ENCODE assay signal across 14 mouse cellular contexts in the genomic region with DNA sequence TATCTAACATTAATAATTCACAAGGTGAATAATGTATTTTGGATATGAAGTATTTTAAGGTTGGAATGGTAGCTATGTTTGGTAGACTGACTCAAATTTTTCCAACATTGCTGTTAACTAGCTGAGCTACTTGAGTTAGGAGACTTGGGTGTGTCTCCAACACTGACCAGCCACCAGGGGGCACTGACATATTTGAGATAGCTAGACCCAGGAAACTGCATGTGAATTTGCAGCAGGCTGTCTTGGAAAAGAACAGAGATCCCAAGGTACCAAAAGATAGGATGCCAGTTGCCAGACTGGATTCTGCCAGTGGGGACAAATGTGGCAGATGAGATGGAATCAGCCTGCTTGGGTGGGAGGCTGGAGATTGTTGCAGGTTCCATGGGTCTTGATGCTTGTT. TPM values are rescaled to one million over a fixed set of nuclear protein-coding genes. Genes with fewer than 3 reads are reported as not detected.
A peak's percentile ranks its signal among the peaks of the same experiment; 100 is the strongest.
DNase-seq lines count a peak whose midpoint lies in the region; ATAC-seq and TF ChIP-seq lines count a peak whose summit lies in the region.
"Not testable (repeated sequence)": the region's sequence is repeated elsewhere in the genome, so short reads cannot be mapped to it uniquely, and the experiment has no call there.
"Had no signal": no experiment of that assay in that cellular context is flagged by ENCODE, and none has a peak within 500 bp of the region (broad histone marks: within the 10 kb centered on the region; RNA-seq: fewer than 3 reads in every experiment).

No protein-coding gene starts in this region.

- not testable (repeated sequence) for ATAC-seq in forebrain, postnatal 0 days
- ATAC-seq in kidney, embryonic 16.5 days (ENCODE audit: low FRiP score, low TSS enrichment) = peak; percentile 49; the same call in 1 of the 2 replicates

- intact Hi-C loops in heart, postnatal 10 days (cut with DNase I) = loop anchor here (1.0 to 10.0 kb wide), 2 partner anchors 169 to 233 kb away; a partner anchor contains a TSS

- TF ChIP-seq CTCF in forebrain, postnatal 0 days (IDR thresholded peaks at IDR 0.05; ENCODE audit: low read depth) = peak; percentile 10; the same call in 1 of the 2 replicates

- not testable (repeated sequence) for H3K9me3 ChIP-seq in forebrain, postnatal 0 days (ENCODE audit: low read length); kidney, embryonic 16.5 days (ENCODE audit: low read length); midbrain, embryonic 10.5 days (replicated peaks)

- not testable (repeated sequence) for H3K9ac ChIP-seq in forebrain, postnatal 0 days; kidney, embryonic 16.5 days (replicated peaks; ENCODE audit: low read length)

- not testable (repeated sequence) for H3K36me3 ChIP-seq in forebrain, postnatal 0 days (ENCODE audit: insufficient read depth); kidney, embryonic 16.5 days (ENCODE audit: insufficient read depth, low read length); midbrain, embryonic 10.5 days

- not testable (repeated sequence) for H3K4me1 ChIP-seq in forebrain, postnatal 0 days (ENCODE audit: insufficient read depth); kidney, embryonic 16.5 days (ENCODE audit: insufficient read depth, low read length); midbrain, embryonic 10.5 days

- H3K27ac ChIP-seq in forebrain, postnatal 0 days (ENCODE audit: low read depth, low read length); kidney, embryonic 16.5 days (ENCODE audit: low read length); midbrain, embryonic 10.5 days (replicated peaks): not testable (repeated sequence)

- H3K27me3 ChIP-seq in forebrain, postnatal 0 days (ENCODE audit: insufficient read depth, low read length); kidney, embryonic 16.5 days (ENCODE audit: insufficient read depth, low read length); midbrain, embryonic 10.5 days (ENCODE audit: low read depth, poor library complexity, severe bottlenecking): not testable (repeated sequence)

- H3K4me3 ChIP-seq in forebrain, postnatal 0 days (ENCODE audit: low read depth, low read length); kidney, embryonic 16.5 days (ENCODE audit: low read length); midbrain, embryonic 10.5 days: not testable (repeated sequence)

- peak; percentile 34 for DNase-seq in R1 (ENCODE audit: low read depth, low spot score)
- DNase-seq in cerebellum, postnatal 10 days = peak; percentile 17 to 19
- DNase-seq in forebrain, postnatal 0 days = not testable (repeated sequence)
- DNase-seq in heart, postnatal 10 days = peak; percentile 47 to 57
- peak; percentile 30 to 51 for DNase-seq in lung, adult 18-20 months
- peak; percentile 13 for DNase-seq in midbrain, embryonic 10.5 days (ENCODE audit: low spot score)

- H3K4me2 ChIP-seq in forebrain, postnatal 0 days (ENCODE audit: low read depth); kidney, embryonic 16.5 days (replicated peaks; ENCODE audit: low read depth, low read length): not testable (repeated sequence)

RNA-seq across cellular contexts. Expression of a gene that starts 19.9 kb away (rescaled TPM):
- not detected in 2 replicates for total RNA-seq in forebrain, postnatal 0 days (2014; rRNA removed)
- polyA plus RNA-seq in forebrain, postnatal 0 days (2015; fragmentation: Nextera tagmentation; extraction: Ambion mirVana) = not detected in 2 replicates
- total RNA-seq in heart, postnatal 10 days (2021) = not detected
- 0.40 and 0.47 TPM in 2 replicates for polyA plus RNA-seq in kidney, embryonic 16.5 days (2015; fragmentation: Nextera tagmentation; extraction: Ambion mirVana)
- polyA plus RNA-seq in midbrain, embryonic 10.5 days (2016; fragmentation: Nextera tagmentation; extraction: Ambion mirVana) = not detected in 2 replicates
- total RNA-seq: gastrocnemius, postnatal 10 days; layer of hippocampus, postnatal 14 days had no signal
- polyA plus RNA-seq: heart, embryonic 16.5 days; inflammation-experienced regulatory T-cells, adult 6 months; limb, embryonic 12.5 days; lung, embryonic 15.5 days; stomach, embryonic 15.5 days had no signal

RNA-seq across cellular contexts. Expression of a gene that starts 23.6 kb away (rescaled TPM):
- not detected in 2 replicates for total RNA-seq in forebrain, postnatal 0 days (2014; rRNA removed)
- polyA plus RNA-seq in forebrain, postnatal 0 days (2015; fragmentation: Nextera tagmentation; extraction: Ambion mirVana) = not detected in 2 replicates
- not detected for total RNA-seq in heart, postnatal 10 days (2021)
- polyA plus RNA-seq in kidney, embryonic 16.5 days (2015; fragmentation: Nextera tagmentation; extraction: Ambion mirVana) = 1.00 and 1.0 TPM in 2 replicates
- polyA plus RNA-seq in midbrain, embryonic 10.5 days (2016; fragmentation: Nextera tagmentation; extraction: Ambion mirVana) = not detected in 2 replicates
- total RNA-seq: gastrocnemius, postnatal 10 days; layer of hippocampus, postnatal 14 days had no signal
- polyA plus RNA-seq: heart, embryonic 16.5 days; inflammation-experienced regulatory T-cells, adult 6 months; limb, embryonic 12.5 days; lung, embryonic 15.5 days; stomach, embryonic 15.5 days had no signal

RNA-seq across cellular contexts. Expression of a gene that starts 42.0 kb away (rescaled TPM):
- not detected in 2 replicates for total RNA-seq in forebrain, postnatal 0 days (2014; rRNA removed)
- not detected in 2 replicates for polyA plus RNA-seq in forebrain, postnatal 0 days (2015; fragmentation: Nextera tagmentation; extraction: Ambion mirVana)
- not detected for total RNA-seq in heart, postnatal 10 days (2021)
- polyA plus RNA-seq in kidney, embryonic 16.5 days (2015; fragmentation: Nextera tagmentation; extraction: Ambion mirVana) = 3.0 and 3.1 TPM in 2 replicates
- not detected in 2 replicates for polyA plus RNA-seq in midbrain, embryonic 10.5 days (2016; fragmentation: Nextera tagmentation; extraction: Ambion mirVana)
- total RNA-seq: gastrocnemius, postnatal 10 days; layer of hippocampus, postnatal 14 days had no signal
- polyA plus RNA-seq: heart, embryonic 16.5 days; inflammation-experienced regulatory T-cells, adult 6 months; limb, embryonic 12.5 days; lung, embryonic 15.5 days had no signal
